Mouse (Mus musculus) ES-CJ7 (cell line): ENCODE measurements at regions not wholly inside any gene's neighbourhood (a gene's known extent, or its start where the extent isn't known, plus 50 kb on each side); places are given as distances from the start of the nearest gene placed in this dataset.

ENCODE experiments used
- DNase-seq: peaks from one replicate; pipeline ENCODE4 v3.0.0; 2011; ENCODE audit warnings: low read depth, low spot score

DNA sequence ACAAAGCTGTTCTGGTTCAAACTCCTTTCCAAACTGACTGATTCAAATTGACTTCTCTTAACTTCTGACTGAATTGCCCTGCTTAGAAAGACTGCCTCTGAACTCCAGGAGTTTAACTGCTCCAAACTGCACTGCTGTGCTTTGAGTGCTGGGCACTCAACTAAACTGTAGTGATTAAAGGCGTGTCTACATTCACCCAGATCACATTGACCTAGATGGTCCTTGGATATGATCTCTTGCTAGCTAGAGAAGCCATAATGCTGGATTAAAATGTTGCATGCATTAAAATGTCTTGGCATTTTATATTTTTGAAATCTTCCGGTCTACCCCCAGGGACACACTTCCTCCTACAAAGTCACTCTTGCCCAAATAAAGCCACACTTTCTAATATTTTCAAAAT lies 5738.5 kb downstream of the 9330182O14Rik start:
- peak; percentile 3 for DNase-seq
